Mouse (Mus musculus) thymus, postnatal 4 days (tissue): ENCODE measurements around the gene Eci2.
A peak's percentile ranks its signal among the peaks of the same experiment; 100 is the strongest.
"Not testable (repeated sequence)": the region's sequence is repeated elsewhere in the genome, so short reads cannot be mapped to it uniquely, and the experiment has no call there.

Source experiments
- DNase-seq: peaks from one replicate; pipeline ENCODE4 v3.0.0; 2021

Eci2 gene

GRCm38 (mm10) chr13:34991581-34992273, 35.2 kb downstream of the Eci2 start:
- no peak for DNase-seq

GRCm38 (mm10) chr13:34983479-34983878, 43.4 kb downstream of the Eci2 start:
- not testable (repeated sequence) for DNase-seq

- not testable (repeated sequence) for DNase-seq
These were observed 48.3 kb downstream of the Eci2 start for GRCm38 (mm10) chr13:34978635-34979034.

GRCm38 (mm10) chr13:34977410-34977809, 49.5 kb downstream of the Eci2 start:
- DNase-seq: no peak

GRCm38 (mm10) chr13:34976116-34976515, 50.8 kb downstream of the Eci2 start:
- no peak for DNase-seq

GRCm38 (mm10) chr13:34973770-34974169, 53.1 kb downstream of the Eci2 start:
- DNase-seq: peak; percentile 25

GRCm38 (mm10) chr13:34973149-34973548, 53.7 kb downstream of the Eci2 start:
- DNase-seq: no peak

- DNase-seq: not testable (repeated sequence)
These were observed 54.4 kb downstream of the Eci2 start for GRCm38 (mm10) chr13:34972456-34972855.

GRCm38 (mm10) chr13:34965647-34966046, 61.2 kb downstream of the Eci2 start:
- not testable (repeated sequence) for DNase-seq

- DNase-seq: no peak
These were observed 62.0 kb downstream of the Eci2 start for GRCm38 (mm10) chr13:34964866-34965265.

GRCm38 (mm10) chr13:34964419-34964818, 62.5 kb downstream of the Eci2 start:
- DNase-seq: peak; percentile 20

GRCm38 (mm10) chr13:34963511-34964397, 63.1 kb downstream of the Eci2 start, which contains the start of gene Eci3:
TSS of gene Eci3 (minus strand) at chr13:34963810.
- peak; percentile 19 for DNase-seq

- no peak for DNase-seq
These were observed 65.7 kb downstream of the Eci2 start for GRCm38 (mm10) chr13:34960996-34961770.

GRCm38 (mm10) chr13:34958158-34958557, 68.7 kb downstream of the Eci2 start:
- DNase-seq: not testable (repeated sequence)

GRCm38 (mm10) chr13:34956901-34957300, 70.0 kb downstream of the Eci2 start:
- DNase-seq: peak; percentile 42

GRCm38 (mm10) chr13:34951437-34951836, 75.5 kb downstream of the Eci2 start:
- not testable (repeated sequence) for DNase-seq

- no peak for DNase-seq
These were observed 84.5 kb downstream of the Eci2 start for GRCm38 (mm10) chr13:34942370-34942769.

- no peak for DNase-seq
These were observed 91.8 kb downstream of the Eci2 start for GRCm38 (mm10) chr13:34934931-34935644.
